Mouse (Mus musculus): ENCODE measurements at regions not wholly inside any gene's neighbourhood (a gene's known extent, or its start where the extent isn't known, plus 50 kb on each side); places are given as distances from the start of the nearest gene placed in this dataset.

DNA sequence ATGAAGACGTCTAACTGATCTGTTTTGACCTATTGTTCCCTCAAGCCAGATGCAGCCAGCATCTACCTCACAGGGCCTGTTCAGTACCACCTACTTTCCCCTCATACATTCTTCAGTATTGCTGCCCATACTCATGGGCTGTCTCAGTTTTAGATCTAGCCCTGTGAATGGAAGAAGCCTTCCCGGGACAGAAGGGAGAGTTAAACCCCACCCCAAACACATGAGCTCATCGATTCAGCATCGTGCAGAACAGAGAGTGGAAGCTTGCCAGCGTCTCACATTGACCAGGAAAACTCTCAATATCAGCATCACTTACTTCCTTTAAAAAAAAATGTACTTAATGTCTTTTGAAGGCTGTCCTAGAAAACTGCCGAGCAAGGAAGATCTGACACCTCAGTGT is 95.0 kb upstream of the Prickle1 start:
- DNase-seq (ENCODE audit: low spot score) = no peak
- Histone ChIP-seq H3K9ac (ENCODE audit: low read length) (no peak overlapping the region), H3K4me2 (ENCODE audit: low read length) (no peak overlapping the region), H3K9me3 (replicated peaks; ENCODE audit: control insufficient read depth, low read length) (no peaks in the 10 kb centered on the region), H3K36me3 (ENCODE audit: control insufficient read depth, insufficient read depth, low read length) (no peaks in the 10 kb centered on the region), H3K4me3 (ENCODE audit: low read depth, low read length) (no peak overlapping the region), H3K27me3 (replicated peaks; ENCODE audit: control insufficient read depth, insufficient read depth, low read length) (no peaks in the 10 kb centered on the region), H3K27ac (ENCODE audit: low read depth, low read length) (no peak overlapping the region), H3K4me1 (ENCODE audit: control insufficient read depth, insufficient read depth, low read length) (no peaks in the 10 kb centered on the region)
- 79% methylated on average over 6 of the region's 6 CpGs for WGBS
- no peak for ATAC-seq

DNA sequence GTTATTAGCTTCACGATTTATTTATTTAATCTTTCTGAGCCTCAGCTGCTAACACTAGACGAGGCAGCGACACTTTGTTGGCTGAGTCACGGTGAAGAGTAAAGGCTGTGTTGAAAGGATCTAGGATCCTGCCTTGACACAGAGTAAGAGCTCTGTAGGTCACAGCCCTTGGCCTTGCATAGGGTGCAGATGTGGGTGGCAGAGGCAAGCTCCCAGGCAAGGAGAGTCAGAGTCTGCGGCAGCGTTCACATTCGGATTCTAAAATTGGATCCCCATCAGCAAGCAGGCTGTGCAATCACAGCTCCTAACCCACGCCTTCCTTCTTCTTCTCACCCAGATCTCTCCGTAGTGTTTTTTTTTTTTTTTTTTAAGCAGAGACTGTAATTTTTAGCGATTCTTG is 94.3 kb upstream of the Prickle1 start:
- H3K4me3 ChIP-seq (ENCODE audit: low read depth, low read length) = no peak overlapping the region
- no peak overlapping the region for H3K27ac ChIP-seq (ENCODE audit: low read depth, low read length)
- no peak overlapping the region for H3K4me2 ChIP-seq (ENCODE audit: low read length)
- ATAC-seq (no peak), DNase-seq (ENCODE audit: low spot score) (no peak)
- WGBS = 92% methylated on average over 10 of the region's 10 CpGs
- H3K4me1 ChIP-seq (ENCODE audit: control insufficient read depth, insufficient read depth, low read length) = no peaks in the 10 kb centered on the region
- H3K36me3 ChIP-seq (ENCODE audit: control insufficient read depth, insufficient read depth, low read length) = no peaks in the 10 kb centered on the region
- no peaks in the 10 kb centered on the region for H3K27me3 ChIP-seq (replicated peaks; ENCODE audit: control insufficient read depth, insufficient read depth, low read length)
- no peaks in the 10 kb centered on the region for H3K9me3 ChIP-seq (replicated peaks; ENCODE audit: control insufficient read depth, low read length)
- H3K9ac ChIP-seq (ENCODE audit: low read length) = no peak overlapping the region

DNA sequence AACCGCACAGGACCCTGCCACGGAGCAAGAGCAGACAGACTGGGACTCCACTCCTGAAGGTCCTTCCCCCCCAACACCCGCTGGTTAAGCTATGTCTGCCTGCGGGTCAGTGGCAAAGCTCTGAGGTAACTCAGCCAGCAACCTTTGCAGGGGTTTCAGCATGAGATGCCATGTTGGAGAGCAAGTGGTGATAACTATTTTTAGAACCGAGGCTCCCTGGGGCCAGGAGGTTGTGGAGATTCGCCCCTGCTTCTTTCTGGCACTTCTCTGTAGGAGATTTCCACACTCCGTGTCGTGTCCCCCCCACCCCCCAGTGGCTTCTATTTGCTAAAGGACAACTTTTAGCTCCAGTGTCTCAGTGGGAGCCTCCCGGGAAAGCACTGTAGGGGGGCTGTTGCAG is 90.7 kb upstream of the Prickle1 start:
- Histone ChIP-seq H3K27me3 (replicated peaks; ENCODE audit: control insufficient read depth, insufficient read depth, low read length) (no peaks in the 10 kb centered on the region), H3K4me1 (ENCODE audit: control insufficient read depth, insufficient read depth, low read length) (no peaks in the 10 kb centered on the region), H3K4me3 (ENCODE audit: low read depth, low read length) (no peak overlapping the region), H3K9me3 (replicated peaks; ENCODE audit: control insufficient read depth, low read length) (no peaks in the 10 kb centered on the region), H3K36me3 (ENCODE audit: control insufficient read depth, insufficient read depth, low read length) (no peaks in the 10 kb centered on the region), H3K9ac (ENCODE audit: low read length) (no peak overlapping the region), H3K27ac (ENCODE audit: low read depth, low read length) (no peak overlapping the region), H3K4me2 (ENCODE audit: low read length) (no peak overlapping the region)
- ATAC-seq (no peak), DNase-seq (ENCODE audit: low spot score) (no peak)
- 55% methylated on average over 9 of the region's 9 CpGs for whole genome bisulfite sequencing

DNA sequence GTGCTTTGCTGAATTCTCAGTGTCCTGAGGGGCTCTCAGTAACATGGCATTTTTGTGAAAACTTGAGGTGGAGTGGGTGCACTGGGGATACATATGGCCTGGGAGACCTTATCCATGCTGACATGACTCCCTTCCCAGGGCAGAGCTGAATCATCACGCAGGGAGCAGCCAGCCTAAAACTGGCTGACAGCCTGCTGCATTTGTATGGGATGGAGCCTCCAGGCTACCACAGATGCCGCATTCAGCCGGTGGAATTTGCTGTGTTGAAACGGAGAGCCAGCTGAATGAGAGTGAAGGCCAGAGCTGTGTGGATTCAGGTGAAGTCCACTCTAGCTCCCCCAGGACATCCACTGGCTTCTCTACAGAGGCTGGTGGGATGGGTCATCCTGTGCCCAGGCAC is 85.9 kb upstream of the Prickle1 start:
- Histone ChIP-seq H3K4me1 (ENCODE audit: control insufficient read depth, insufficient read depth, low read length) (no peaks in the 10 kb centered on the region), H3K27ac (ENCODE audit: low read depth, low read length) (no peak overlapping the region), H3K4me2 (ENCODE audit: low read length) (no peak overlapping the region), H3K9ac (ENCODE audit: low read length) (no peak overlapping the region), H3K36me3 (ENCODE audit: control insufficient read depth, insufficient read depth, low read length) (no peaks in the 10 kb centered on the region), H3K9me3 (replicated peaks; ENCODE audit: control insufficient read depth, low read length) (no peaks in the 10 kb centered on the region), H3K4me3 (ENCODE audit: low read depth, low read length) (no peak overlapping the region), H3K27me3 (replicated peaks; ENCODE audit: control insufficient read depth, insufficient read depth, low read length) (no peaks in the 10 kb centered on the region)
- no peak for DNase-seq (ENCODE audit: low spot score)
- no peak for ATAC-seq
- WGBS = 81% methylated on average over 4 of the region's 4 CpGs

DNA sequence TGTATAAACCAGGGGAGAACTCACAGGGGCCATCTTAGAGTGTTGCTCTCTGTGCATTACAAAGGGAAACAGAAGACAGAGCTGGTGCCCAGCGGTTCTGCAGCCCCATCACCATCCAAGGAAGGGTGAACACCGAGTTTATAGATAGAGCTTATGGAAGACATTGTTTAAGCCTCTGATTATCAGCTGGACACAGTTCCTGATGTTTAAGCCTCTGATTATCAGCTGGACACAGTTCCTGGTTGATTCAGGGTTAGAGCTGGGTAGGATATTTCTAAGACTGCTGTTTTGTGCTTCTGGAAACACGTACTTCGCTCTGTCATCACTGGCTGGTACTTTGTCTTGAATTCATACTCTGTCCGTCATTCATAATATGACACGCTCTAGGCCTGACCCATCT is 79.9 kb upstream of the Prickle1 start:
- ATAC-seq = no peak

DNA sequence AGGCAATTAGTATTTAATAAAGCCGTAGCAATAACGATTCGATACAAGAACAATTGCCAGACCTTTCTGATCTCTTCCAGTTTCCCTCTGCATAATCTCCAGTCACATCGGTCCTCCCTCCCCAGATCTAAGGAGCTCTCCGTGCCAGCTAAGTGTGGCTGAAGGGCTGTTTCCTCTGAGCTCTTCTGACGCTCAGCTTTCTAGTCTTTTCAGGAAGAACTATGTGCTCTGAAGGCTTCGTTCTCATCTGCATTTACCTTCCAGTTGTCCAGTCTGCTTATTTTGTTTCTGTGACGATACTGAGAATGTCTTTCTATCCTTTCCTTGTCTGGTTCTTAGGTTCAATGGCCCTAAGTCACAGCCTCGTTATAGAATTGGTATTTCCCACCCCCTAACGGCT is 78.3 kb upstream of the Prickle1 start:
- H3K36me3 ChIP-seq (ENCODE audit: control insufficient read depth, insufficient read depth, low read length) = no peaks in the 10 kb centered on the region
- no peaks in the 10 kb centered on the region for H3K27me3 ChIP-seq (replicated peaks; ENCODE audit: control insufficient read depth, insufficient read depth, low read length)
- H3K4me1 ChIP-seq (ENCODE audit: control insufficient read depth, insufficient read depth, low read length) = no peaks in the 10 kb centered on the region
- H3K9ac ChIP-seq (ENCODE audit: low read length) = no peak overlapping the region
- WGBS = 47% methylated on average over 10 of the region's 10 CpGs
- no peak overlapping the region for H3K4me3 ChIP-seq (ENCODE audit: low read depth, low read length)
- H3K27ac ChIP-seq (ENCODE audit: low read depth, low read length) = no peak overlapping the region
- H3K4me2 ChIP-seq (ENCODE audit: low read length) = no peak overlapping the region
- DNase-seq (ENCODE audit: low spot score) = no peak
- no peak for ATAC-seq
- H3K9me3 ChIP-seq (replicated peaks; ENCODE audit: control insufficient read depth, low read length) = no peaks in the 10 kb centered on the region

More for the DNA sequence above, 79.9 kb upstream of the Prickle1 start:
- no peaks in the 10 kb centered on the region for H3K4me1 ChIP-seq (ENCODE audit: control insufficient read depth, insufficient read depth, low read length)
- no peaks in the 10 kb centered on the region for H3K27me3 ChIP-seq (replicated peaks; ENCODE audit: control insufficient read depth, insufficient read depth, low read length)
- no peak overlapping the region for H3K4me2 ChIP-seq (ENCODE audit: low read length)
- no peaks in the 10 kb centered on the region for H3K9me3 ChIP-seq (replicated peaks; ENCODE audit: control insufficient read depth, low read length)
- DNase-seq (ENCODE audit: low spot score) = no peak
- H3K36me3 ChIP-seq (ENCODE audit: control insufficient read depth, insufficient read depth, low read length) = no peaks in the 10 kb centered on the region
- H3K9ac ChIP-seq (ENCODE audit: low read length) = no peak overlapping the region
- 95% methylated on average over 6 of the region's 6 CpGs for WGBS
- H3K4me3 ChIP-seq (ENCODE audit: low read depth, low read length) = no peak overlapping the region
- no peak overlapping the region for H3K27ac ChIP-seq (ENCODE audit: low read depth, low read length)

DNA sequence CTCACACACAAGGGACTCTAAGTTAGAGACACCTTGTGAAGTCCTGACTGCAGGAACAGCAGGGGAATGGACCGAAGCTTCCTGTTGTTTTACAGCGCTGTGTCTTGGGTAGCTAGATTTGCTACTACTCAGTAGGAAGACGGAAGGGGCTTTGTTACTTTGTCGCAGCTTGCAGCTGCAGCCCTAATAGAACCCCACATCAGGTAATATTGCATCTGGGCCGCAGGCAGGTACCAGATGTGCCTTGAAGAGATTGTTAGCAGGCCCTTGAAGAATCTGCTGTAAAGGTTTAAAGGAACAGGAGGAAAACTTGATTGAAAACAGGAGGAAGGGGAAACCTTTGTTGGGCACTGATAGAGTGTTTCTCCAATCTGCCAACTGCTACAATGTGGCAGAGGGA is 68.2 kb upstream of the Prickle1 start:
- DNase-seq (ENCODE audit: low spot score) (no peak), ATAC-seq (no peak)
- H3K4me2 ChIP-seq (ENCODE audit: low read length) = no peak overlapping the region
- H3K36me3 ChIP-seq (ENCODE audit: control insufficient read depth, insufficient read depth, low read length) = no peaks in the 10 kb centered on the region
- no peaks in the 10 kb centered on the region for H3K9me3 ChIP-seq (replicated peaks; ENCODE audit: control insufficient read depth, low read length)
- H3K27me3 ChIP-seq (replicated peaks; ENCODE audit: control insufficient read depth, insufficient read depth, low read length) = no peaks in the 10 kb centered on the region
- 58% methylated on average over 5 of the region's 5 CpGs for WGBS
- no peaks in the 10 kb centered on the region for H3K4me1 ChIP-seq (ENCODE audit: control insufficient read depth, insufficient read depth, low read length)
- no peak overlapping the region for H3K27ac ChIP-seq (ENCODE audit: low read depth, low read length)
- H3K9ac ChIP-seq (ENCODE audit: low read length) = no peak overlapping the region
- H3K4me3 ChIP-seq (ENCODE audit: low read depth, low read length) = no peak overlapping the region

DNA sequence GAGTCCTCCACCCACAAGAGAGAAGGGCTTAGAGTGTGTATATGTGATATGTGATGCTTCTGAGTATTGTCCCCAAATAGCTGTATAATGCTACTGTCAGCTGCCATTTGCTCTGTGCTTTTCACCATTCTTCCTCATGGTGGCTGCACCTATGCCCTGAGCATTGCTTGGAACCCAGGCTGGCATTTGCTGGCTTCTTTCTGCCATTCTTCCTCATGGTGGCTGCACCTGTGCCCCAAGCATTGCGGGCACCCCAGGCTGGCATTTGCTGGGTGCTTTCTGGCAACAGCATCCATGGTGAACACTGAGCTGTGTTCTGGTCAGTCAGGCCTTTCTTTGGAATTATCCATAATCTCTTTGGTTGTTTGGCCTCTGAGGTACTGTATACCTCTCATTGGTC is 66.9 kb upstream of the Prickle1 start:
- no peak overlapping the region for H3K27ac ChIP-seq (ENCODE audit: low read depth, low read length)
- H3K4me1 ChIP-seq (ENCODE audit: control insufficient read depth, insufficient read depth, low read length) = no peaks in the 10 kb centered on the region
- no peaks in the 10 kb centered on the region for H3K27me3 ChIP-seq (replicated peaks; ENCODE audit: control insufficient read depth, insufficient read depth, low read length)
- H3K36me3 ChIP-seq (ENCODE audit: control insufficient read depth, insufficient read depth, low read length) = no peaks in the 10 kb centered on the region
- ATAC-seq (no peak), DNase-seq (ENCODE audit: low spot score) (no peak)
- H3K9ac ChIP-seq (ENCODE audit: low read length) = no peak overlapping the region
- no peak overlapping the region for H3K4me3 ChIP-seq (ENCODE audit: low read depth, low read length)
- no peaks in the 10 kb centered on the region for H3K9me3 ChIP-seq (replicated peaks; ENCODE audit: control insufficient read depth, low read length)
- WGBS = 92% methylated on average over 1 of the region's 1 CpGs
- no peak overlapping the region for H3K4me2 ChIP-seq (ENCODE audit: low read length)

DNA sequence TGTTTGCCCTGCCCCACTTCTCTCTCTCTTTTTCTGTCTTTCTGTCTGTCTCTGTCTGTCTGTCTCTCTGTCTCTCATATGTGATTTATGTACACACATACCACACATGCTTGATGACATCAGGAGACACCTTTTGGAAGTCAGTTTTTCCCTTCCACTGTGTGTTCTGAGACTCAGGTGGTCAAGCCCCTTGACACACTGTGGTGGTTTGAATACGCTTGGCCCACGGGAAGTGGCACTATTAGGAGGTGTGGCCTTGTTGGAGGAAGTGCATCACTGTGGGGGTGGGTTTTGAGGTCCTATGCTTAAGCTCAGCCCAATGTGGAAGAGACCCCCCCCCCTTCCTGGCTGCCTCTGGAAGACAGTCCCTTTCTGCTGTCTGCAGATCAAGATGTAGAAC is 66.1 kb upstream of the Prickle1 start:
- H3K9me3 ChIP-seq (replicated peaks; ENCODE audit: control insufficient read depth, low read length) = no peaks in the 10 kb centered on the region
- H3K4me1 ChIP-seq (ENCODE audit: control insufficient read depth, insufficient read depth, low read length) = no peaks in the 10 kb centered on the region
- no peak for ATAC-seq
- 93% methylated on average over 2 of the region's 2 CpGs for WGBS
- H3K4me2 ChIP-seq (ENCODE audit: low read length) = no peak overlapping the region
- DNase-seq (ENCODE audit: low spot score) = no peak
- no peak overlapping the region for H3K9ac ChIP-seq (ENCODE audit: low read length)
- H3K4me3 ChIP-seq (ENCODE audit: low read depth, low read length) = no peak overlapping the region
- no peaks in the 10 kb centered on the region for H3K36me3 ChIP-seq (ENCODE audit: control insufficient read depth, insufficient read depth, low read length)
- H3K27ac ChIP-seq (ENCODE audit: low read depth, low read length) = no peak overlapping the region
- H3K27me3 ChIP-seq (replicated peaks; ENCODE audit: control insufficient read depth, insufficient read depth, low read length) = no peaks in the 10 kb centered on the region

Data from forebrain, embryonic 14.5 days (tissue).